Mouse (Mus musculus) cortical plate, adult 2 months (tissue): ENCODE data around the gene Klhl29.
"Not testable (repeated sequence)": the region's sequence is repeated elsewhere in the genome, so short reads cannot be mapped to it uniquely, and the experiment has no call there.

Experiments used
- CTCF ChIP-seq: fragments of 200-500 bp; IDR thresholded peaks from 2 replicates; pipeline ENCODE4 v1.5.1; 2011; ENCODE audit warnings: mild to moderate bottlenecking, control low read depth, low read length; ENCODE audit not compliant: insufficient read depth; ENCODE audit errors: extremely low read depth
- POLR2A ChIP-seq: fragments of 200-500 bp; IDR thresholded peaks from 2 replicates; pipeline ENCODE4 v1.6.1; 2011; ENCODE audit warnings: mild to moderate bottlenecking, low read length, control low read depth; ENCODE audit not compliant: insufficient read depth; ENCODE audit errors: extremely low read depth

DNA sequence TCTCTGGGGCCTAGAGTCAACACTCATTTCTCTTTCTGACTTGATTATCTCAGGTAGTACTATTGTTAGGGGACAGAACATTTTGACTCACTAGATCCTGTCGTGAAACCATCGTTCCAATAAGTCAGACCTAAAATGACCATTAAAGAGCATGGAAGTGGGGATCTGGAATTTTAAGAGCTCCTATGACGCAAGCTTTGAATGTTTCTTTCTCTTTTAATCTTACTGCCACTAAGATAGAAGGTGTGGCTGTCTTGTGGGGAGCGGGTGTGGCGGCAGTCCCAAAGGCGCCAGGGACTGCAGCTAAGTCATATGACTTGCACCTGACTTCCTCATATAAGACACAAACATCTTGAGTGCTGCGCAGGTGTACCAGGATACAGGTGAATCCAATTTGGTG, 31.0 kb downstream of the Klhl29 start:
- not testable (repeated sequence) for TF ChIP-seq CTCF, POLR2A
